Mouse (Mus musculus): ENCODE measurements around the gene Ptprg. TPM values are rescaled to one million over a fixed set of nuclear protein-coding genes. Genes with fewer than 3 reads are reported as not detected.
A peak's percentile ranks its signal among the peaks of the same experiment; 100 is the strongest.
"Not testable (repeated sequence)": the region's sequence is repeated elsewhere in the genome, so short reads cannot be mapped to it uniquely, and the experiment has no call there.

The Ptprg gene
- polyA plus RNA-seq, 1 experiment: 73.9 TPM

DNA sequence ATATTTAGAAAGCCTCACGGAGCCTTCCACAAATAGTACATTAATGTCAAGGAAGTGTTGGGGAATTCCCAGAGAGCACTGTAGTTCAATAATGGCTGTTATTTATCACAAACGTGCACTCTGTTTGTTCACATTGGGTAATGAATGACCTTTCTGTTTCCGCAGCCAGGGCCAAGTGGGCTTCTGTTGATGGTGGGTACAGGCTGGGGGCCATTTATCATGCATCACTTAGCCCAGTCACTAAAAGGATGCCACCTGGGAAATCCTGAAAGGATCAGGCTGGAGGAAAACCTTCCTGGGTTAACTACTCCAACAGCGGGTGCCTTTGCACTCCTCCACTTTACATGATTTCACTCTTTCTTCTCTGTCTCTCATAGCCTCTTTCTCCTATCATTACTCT, 237.9 kb downstream of the Ptprg start:
- Histone ChIP-seq H3K27ac (ENCODE audit: insufficient read depth, low read length) (no peak overlapping the region), H3K4me3 (ENCODE audit: insufficient read depth, low read length) (no peak overlapping the region), H3K4me1 (ENCODE audit: control insufficient read depth, insufficient read depth, low read length) (no peaks in the 10 kb centered on the region)
- TF ChIP-seq CTCF (IDR thresholded peaks at IDR 0.05; ENCODE audit: borderline replicate concordance, insufficient read depth, low read length): no peak
- no peak for TF ChIP-seq POLR2A (IDR thresholded peaks at IDR 0.05; ENCODE audit: low read depth, low read length)

DNA sequence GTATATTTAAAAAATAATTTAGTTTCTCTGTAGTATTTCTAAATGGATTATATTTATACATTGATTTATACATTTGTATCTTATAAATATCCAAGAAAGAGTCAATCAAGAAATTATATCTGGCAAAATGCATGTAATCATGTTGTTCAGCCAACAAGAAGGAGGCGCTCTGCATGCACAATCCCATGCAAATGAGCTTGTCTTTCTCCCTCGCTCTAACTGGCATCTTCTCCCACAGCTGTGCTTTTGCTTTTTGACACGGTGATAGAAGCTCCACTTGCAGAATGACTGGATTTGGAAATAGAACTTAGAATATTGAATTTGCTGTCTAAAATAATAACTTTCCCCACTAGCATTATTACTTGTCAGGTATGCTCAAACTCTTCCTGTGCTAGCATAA, 240.5 kb downstream of the Ptprg start:
- Histone ChIP-seq H3K27ac (ENCODE audit: insufficient read depth, low read length) (no peak overlapping the region), H3K4me3 (ENCODE audit: insufficient read depth, low read length) (no peak overlapping the region), H3K4me1 (ENCODE audit: control insufficient read depth, insufficient read depth, low read length) (no peaks in the 10 kb centered on the region)
- no peak for TF ChIP-seq POLR2A (IDR thresholded peaks at IDR 0.05; ENCODE audit: low read depth, low read length)

DNA sequence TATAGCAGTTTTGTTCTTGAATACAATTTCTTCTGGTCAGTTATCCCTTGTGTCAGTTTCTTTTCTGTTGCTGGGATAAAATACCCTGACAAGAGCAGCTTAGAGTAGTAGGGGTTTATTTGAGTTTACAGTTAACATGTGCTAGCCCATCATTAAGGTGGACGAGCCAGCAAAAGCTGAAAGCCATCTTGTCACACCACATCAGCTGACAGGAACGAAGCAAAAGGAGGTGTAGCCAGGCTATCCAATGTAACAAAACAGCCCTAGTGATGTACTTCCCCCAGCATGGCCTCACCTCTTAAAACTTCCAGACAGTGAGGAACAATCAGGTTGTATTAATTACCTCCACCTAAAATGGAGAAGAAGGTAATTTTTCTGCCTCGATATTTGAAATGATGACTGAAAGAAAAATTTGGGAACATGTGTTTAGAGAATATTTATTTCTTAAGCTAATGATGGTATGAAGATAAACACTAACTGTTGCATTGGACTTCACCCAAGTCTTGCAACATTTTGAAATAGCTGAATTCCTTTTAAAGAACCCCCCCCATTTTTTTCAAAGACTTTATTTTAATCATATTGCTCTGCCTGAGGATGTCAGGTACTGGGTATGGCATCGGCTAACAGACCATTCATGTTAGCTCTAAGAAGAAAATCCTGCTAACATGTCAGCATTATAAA, 249.2 kb downstream of the Ptprg start:
- H3K27ac ChIP-seq (ENCODE audit: insufficient read depth, low read length): no peak overlapping the region
- no peak for TF ChIP-seq POLR2A (IDR thresholded peaks at IDR 0.05; ENCODE audit: low read depth, low read length)
- no peak for TF ChIP-seq CTCF (IDR thresholded peaks at IDR 0.05; ENCODE audit: borderline replicate concordance, insufficient read depth, low read length)
- no peaks in the 10 kb centered on the region for H3K4me1 ChIP-seq (ENCODE audit: control insufficient read depth, insufficient read depth, low read length)
- no peak overlapping the region for H3K4me3 ChIP-seq (ENCODE audit: insufficient read depth, low read length)

DNA sequence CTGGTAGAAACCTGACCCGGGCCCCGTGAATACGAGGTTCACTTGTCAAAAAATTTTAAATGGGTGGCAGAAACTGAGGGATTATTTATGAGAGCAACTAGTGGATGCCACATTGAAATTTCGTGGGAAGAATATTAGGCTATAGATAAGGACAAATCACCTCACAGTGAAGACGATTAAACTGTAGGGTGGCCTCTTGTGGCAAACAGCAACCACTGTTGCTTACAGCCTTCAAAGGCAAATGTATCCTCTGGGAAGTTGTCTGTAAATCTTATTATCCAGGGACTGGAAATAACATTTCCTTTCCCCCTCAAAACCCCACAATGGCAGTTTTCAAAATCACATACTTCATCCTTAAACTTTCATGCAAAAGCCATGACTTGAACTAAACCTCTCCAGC, 253.3 kb downstream of the Ptprg start:
- H3K27ac ChIP-seq (ENCODE audit: insufficient read depth, low read length): no peak overlapping the region
- peaks cover 16% of the 10 kb centered on the region for H3K4me1 ChIP-seq (ENCODE audit: control insufficient read depth, insufficient read depth, low read length)
- H3K4me3 ChIP-seq (ENCODE audit: insufficient read depth, low read length): no peak overlapping the region
- TF ChIP-seq CTCF (IDR thresholded peaks at IDR 0.05; ENCODE audit: borderline replicate concordance, insufficient read depth, low read length) (no peak), POLR2A (IDR thresholded peaks at IDR 0.05; ENCODE audit: low read depth, low read length) (no peak)

DNA sequence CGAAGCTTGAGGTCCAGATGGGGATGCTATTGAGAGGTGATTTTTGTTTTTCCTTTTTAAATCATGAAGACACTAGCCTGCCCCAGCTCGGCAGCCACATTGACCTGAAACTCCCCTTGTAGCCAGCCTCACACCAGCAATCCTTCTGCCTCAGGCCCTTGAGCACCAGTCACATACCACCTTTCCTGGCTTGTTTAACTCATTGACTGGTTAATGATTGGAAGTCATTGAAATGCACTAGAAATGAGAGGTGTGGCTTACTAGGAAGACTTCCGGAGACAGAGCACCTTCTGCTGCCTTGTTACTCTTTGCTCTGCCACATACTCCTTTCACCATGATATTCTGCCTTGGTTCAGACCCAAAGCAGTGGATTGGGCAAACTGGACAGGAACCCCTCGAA, 254.1 kb downstream of the Ptprg start:
- H3K27ac ChIP-seq (ENCODE audit: insufficient read depth, low read length): no peak overlapping the region
- peaks cover 19% of the 10 kb centered on the region for H3K4me1 ChIP-seq (ENCODE audit: control insufficient read depth, insufficient read depth, low read length)
- TF ChIP-seq POLR2A (IDR thresholded peaks at IDR 0.05; ENCODE audit: low read depth, low read length): no peak
- TF ChIP-seq CTCF (IDR thresholded peaks at IDR 0.05; ENCODE audit: borderline replicate concordance, insufficient read depth, low read length): no peak
- H3K4me3 ChIP-seq (ENCODE audit: insufficient read depth, low read length): no peak overlapping the region

DNA sequence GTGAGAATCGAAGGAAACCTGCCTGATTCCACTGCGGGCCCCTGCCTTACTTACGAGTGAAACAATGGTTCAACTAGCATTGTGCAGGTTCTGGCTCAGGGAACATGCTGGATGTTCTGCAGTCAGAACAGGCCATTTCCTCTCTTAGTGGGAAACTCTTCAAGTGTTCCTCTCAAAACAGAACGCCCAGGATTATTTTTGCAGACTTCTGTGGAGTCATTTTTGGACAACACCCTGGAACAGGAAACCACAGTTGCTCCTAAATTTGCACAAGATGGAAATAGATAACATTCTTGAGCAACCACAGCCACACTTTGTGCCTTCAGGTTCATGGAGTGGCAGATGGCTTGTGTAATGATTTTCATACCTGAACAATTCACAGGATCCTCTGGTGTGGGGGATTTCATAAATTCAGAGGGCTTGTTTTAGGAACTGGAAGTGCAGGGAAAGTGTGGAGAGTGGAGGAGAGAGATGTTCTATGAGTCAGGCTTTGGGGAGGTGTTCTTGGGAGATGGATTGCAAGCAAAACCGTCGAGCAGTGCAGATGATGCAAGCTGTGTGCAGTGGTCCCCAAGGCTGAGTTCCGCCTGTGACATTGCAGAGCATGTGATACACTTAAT, 257.9 kb downstream of the Ptprg start:
- TF ChIP-seq POLR2A (IDR thresholded peaks at IDR 0.05; ENCODE audit: low read depth, low read length) (no peak), CTCF (IDR thresholded peaks at IDR 0.05; ENCODE audit: borderline replicate concordance, insufficient read depth, low read length) (no peak)
- H3K4me3 ChIP-seq (ENCODE audit: insufficient read depth, low read length): no peak overlapping the region
- H3K4me1 ChIP-seq (ENCODE audit: control insufficient read depth, insufficient read depth, low read length): peaks cover 20% of the 10 kb centered on the region
- H3K27ac ChIP-seq (ENCODE audit: insufficient read depth, low read length): peak overlapping the region; percentile 85

DNA sequence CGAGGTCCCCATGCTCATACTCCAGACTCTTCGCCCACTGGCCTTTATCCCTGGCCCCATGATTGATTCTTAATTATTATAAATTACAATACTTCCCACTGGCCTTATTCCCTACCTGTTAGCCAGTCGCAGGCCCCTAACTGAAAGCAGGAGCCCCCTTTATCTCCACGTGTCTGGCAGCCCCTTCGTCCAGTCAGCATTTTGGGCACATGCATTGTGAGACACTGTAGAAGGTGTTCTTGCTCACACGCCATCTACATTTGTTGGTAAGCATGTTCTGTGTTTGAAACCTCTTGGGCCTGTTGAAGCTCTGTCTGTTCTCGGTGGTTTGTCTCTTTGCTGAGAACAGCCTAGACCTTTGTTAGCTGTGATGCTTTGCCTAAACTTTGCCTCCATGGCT, 259.0 kb downstream of the Ptprg start:
- Histone ChIP-seq H3K4me3 (ENCODE audit: insufficient read depth, low read length) (no peak overlapping the region), H3K27ac (ENCODE audit: insufficient read depth, low read length) (no peak overlapping the region), H3K4me1 (ENCODE audit: control insufficient read depth, insufficient read depth, low read length) (peaks cover 20% of the 10 kb centered on the region)
- TF ChIP-seq CTCF (IDR thresholded peaks at IDR 0.05; ENCODE audit: borderline replicate concordance, insufficient read depth, low read length): no peak

DNA sequence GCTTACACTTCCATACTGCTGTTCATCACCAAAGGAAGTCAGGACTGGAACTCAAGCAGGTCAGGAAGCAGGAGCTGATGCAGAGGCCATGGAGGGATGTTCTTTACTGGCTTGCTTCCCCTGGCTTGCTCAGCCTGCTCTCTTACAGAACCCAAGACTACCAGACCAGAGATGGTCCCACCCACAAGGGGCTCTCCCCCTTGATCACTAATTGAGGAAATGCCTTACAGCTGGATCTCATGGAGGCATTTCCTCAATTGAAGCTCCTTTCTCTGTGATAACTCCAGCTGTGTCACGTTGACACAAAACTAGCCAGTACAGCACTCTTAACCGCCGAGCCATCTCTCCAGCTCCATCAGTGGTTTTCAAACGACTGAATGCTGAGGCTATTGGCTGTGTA, 261.5 kb downstream of the Ptprg start:
- H3K4me1 ChIP-seq (ENCODE audit: control insufficient read depth, insufficient read depth, low read length): peaks cover 17% of the 10 kb centered on the region
- not testable (repeated sequence) for H3K4me3 ChIP-seq (ENCODE audit: insufficient read depth, low read length); H3K27ac ChIP-seq (ENCODE audit: insufficient read depth, low read length)

DNA sequence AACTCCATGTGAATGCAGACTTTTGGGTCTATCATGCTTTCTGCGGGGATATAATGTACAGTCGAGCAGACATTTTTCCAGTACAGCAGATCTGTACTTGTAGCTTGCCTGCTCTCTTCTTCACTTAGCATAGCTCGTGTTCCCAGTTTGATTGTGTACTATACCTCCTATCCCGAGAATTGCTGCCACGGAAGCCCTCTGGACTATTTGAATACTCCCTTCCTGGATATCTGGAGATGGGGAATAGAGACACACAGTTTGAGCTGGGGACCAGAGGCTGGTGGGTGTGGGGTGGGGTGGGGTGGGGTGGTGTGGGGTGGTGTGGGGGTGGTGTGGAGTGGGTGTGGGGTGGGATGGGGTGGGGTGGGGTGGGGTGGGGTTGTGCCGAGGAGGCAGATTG, 263.9 kb downstream of the Ptprg start:
- no peak overlapping the region for H3K27ac ChIP-seq (ENCODE audit: insufficient read depth, low read length)
- peaks cover 3% of the 10 kb centered on the region; the same call in 1 of the 2 replicates for H3K4me1 ChIP-seq (ENCODE audit: control insufficient read depth, insufficient read depth, low read length)
- no peak for TF ChIP-seq CTCF (IDR thresholded peaks at IDR 0.05; ENCODE audit: borderline replicate concordance, insufficient read depth, low read length)
- TF ChIP-seq POLR2A (IDR thresholded peaks at IDR 0.05; ENCODE audit: low read depth, low read length): no peak
- no peak overlapping the region for H3K4me3 ChIP-seq (ENCODE audit: insufficient read depth, low read length)

DNA sequence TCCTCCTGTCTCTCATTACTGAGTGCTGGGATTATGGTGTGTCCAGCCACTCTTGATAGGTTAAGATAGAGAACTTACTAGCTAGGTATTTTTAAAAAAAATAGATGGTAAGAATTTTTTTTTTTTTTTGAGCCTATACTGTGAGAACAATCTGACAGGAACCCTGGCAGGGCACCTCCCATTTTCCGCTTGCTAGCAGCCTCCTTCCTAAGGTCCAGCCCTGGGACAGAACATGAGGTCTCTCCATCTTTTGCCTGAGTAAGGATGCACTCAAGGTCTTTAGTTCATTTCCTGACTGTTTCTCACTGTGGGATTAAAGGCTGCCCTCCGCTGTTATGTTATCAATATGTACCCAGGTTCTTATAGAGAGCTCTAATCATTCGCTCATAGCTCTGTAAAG, 264.7 kb downstream of the Ptprg start:
- Histone ChIP-seq H3K27ac (ENCODE audit: insufficient read depth, low read length) (no peak overlapping the region), H3K4me1 (ENCODE audit: control insufficient read depth, insufficient read depth, low read length) (no peaks in the 10 kb centered on the region), H3K4me3 (ENCODE audit: insufficient read depth, low read length) (no peak overlapping the region)
- TF ChIP-seq CTCF (IDR thresholded peaks at IDR 0.05; ENCODE audit: borderline replicate concordance, insufficient read depth, low read length) (no peak), POLR2A (IDR thresholded peaks at IDR 0.05; ENCODE audit: low read depth, low read length) (no peak)

All from embryonic fibroblast, embryonic 13.5 days (primary cell).